Mouse (Mus musculus) testis, adult 2 months (tissue): Measurements from ENCODE around the gene Ubtd2. TPM values are rescaled to one million over a fixed set of nuclear protein-coding genes. Genes with fewer than 3 reads are reported as not detected.

Experiments used
- H3K27ac ChIP-seq: fragments of 200-500 bp; 2 replicates; pipeline ENCODE4 v1.5.1; 2012; ENCODE audit warnings: low read depth, low read length; ENCODE audit not compliant: control insufficient read depth, insufficient read depth
- H3K27me3 ChIP-seq: fragments of 200-500 bp; 2 replicates; pipeline ENCODE4 v1.6.1; 2012; ENCODE audit warnings: mild to moderate bottlenecking, low read length, moderate library complexity; ENCODE audit not compliant: control insufficient read depth, insufficient read depth
- H3K36me3 ChIP-seq: fragments of 200-500 bp; 2 replicates; pipeline ENCODE4 v1.6.1; 2012; ENCODE audit warnings: mild to moderate bottlenecking, low read length; ENCODE audit not compliant: control insufficient read depth, insufficient read depth
- H3K4me1 ChIP-seq: fragments of 200-500 bp; 2 replicates; pipeline ENCODE4 v1.6.1; 2012; ENCODE audit warnings: low read length; ENCODE audit not compliant: control insufficient read depth, insufficient read depth
- H3K4me3 ChIP-seq: fragments of 200-500 bp; 2 replicates; pipeline ENCODE4 v1.5.1; 2012; ENCODE audit warnings: low read depth, mild to moderate bottlenecking, low read length, moderate library complexity, mixed read lengths; ENCODE audit not compliant: control insufficient read depth
- CTCF ChIP-seq: fragments of 200-500 bp; IDR thresholded peaks from 2 replicates; pipeline ENCODE4 v1.5.1; 2012; ENCODE audit warnings: low read depth, mild to moderate bottlenecking, inconsistent platforms, low read length, moderate library complexity; ENCODE audit not compliant: control insufficient read depth, insufficient read depth, insufficient replicate concordance
- POLR2A ChIP-seq: fragments of 200-500 bp; IDR thresholded peaks from 2 replicates; pipeline ENCODE4 v1.6.1; 2012; ENCODE audit warnings: low read depth, mild to moderate bottlenecking, inconsistent platforms, low read length, moderate library complexity; ENCODE audit not compliant: control insufficient read depth
- polyA plus RNA-seq: library from polyadenylated mRNA; depleted of rRNA; stranded (reverse); fragments of >200 nt; gene quantifications from 2 replicates; pipeline ENCODE4 v1.2.3, GENCODE M21; 2012; rRNA removed

Ubtd2 gene
- polyA plus RNA-seq, 1 experiment, result 120 TPM

GRCm38 (mm10) chr11:32566184-32566583 lies 111.0 kb downstream of the Ubtd2 start:
- Histone ChIP-seq H3K4me1 (peaks cover 4% of the 10 kb centered on the region), H3K4me3 (no peak overlapping the region), H3K27ac (no peak overlapping the region), H3K27me3 (no peaks in the 10 kb centered on the region), H3K36me3 (no peaks in the 10 kb centered on the region)
- TF ChIP-seq POLR2A (no peak), CTCF (no peak)

Other genes starting within 250 kb of the Ubtd2 start
- gene Snrnp25, start 250.0 kb upstream of the Ubtd2 start, polyA plus RNA-seq, result 38.8 and 39.6 TPM in 2 replicates
- gene Rhbdf1, start 233.1 kb upstream of the Ubtd2 start, polyA plus RNA-seq, result 6.8 and 9.5 TPM in 2 replicates
- gene Mpg, start 228.9 kb upstream of the Ubtd2 start, polyA plus RNA-seq, result 16.3 and 16.4 TPM in 2 replicates
- gene Nprl3, start 187.7 kb upstream of the Ubtd2 start, polyA plus RNA-seq, result 61.4 and 62.8 TPM in 2 replicates
- not detected in 2 replicates for gene Hba-x, start 179.0 kb upstream of the Ubtd2 start, polyA plus RNA-seq
- gene Hba-a1, start 171.9 kb upstream of the Ubtd2 start, polyA plus RNA-seq, result 39.8 and 41.7 TPM in 2 replicates
- not detected in 2 replicates for gene Hbq1b, start 168.4 kb upstream of the Ubtd2 start, polyA plus RNA-seq
- gene Hba-a2, start 158.9 kb upstream of the Ubtd2 start, polyA plus RNA-seq, result 88.0 and 93.8 TPM in 2 replicates
- gene Hbq1a, start 155.3 kb upstream of the Ubtd2 start, polyA plus RNA-seq, result not detected in 2 replicates
- 0.37 and 0.48 TPM in 2 replicates for gene Sh3pxd2b, start 107.5 kb upstream of the Ubtd2 start, polyA plus RNA-seq
- gene Efcab9, start 76.7 kb downstream of the Ubtd2 start, polyA plus RNA-seq, result 180 and 217 TPM in 2 replicates
- 36.7 and 38.3 TPM in 2 replicates for gene Stk10, start 77.9 kb downstream of the Ubtd2 start, polyA plus RNA-seq
- gene Fbxw11, start 187.4 kb downstream of the Ubtd2 start, polyA plus RNA-seq, result 11.7 and 13.8 TPM in 2 replicates